Mouse (Mus musculus) layer of hippocampus, adult 18-20 months (tissue): ENCODE measurements around the gene Gopc. TPM values are rescaled to one million over a fixed set of nuclear protein-coding genes. Genes with fewer than 3 reads are reported as not detected.
"Not testable (repeated sequence)": the region's sequence is repeated elsewhere in the genome, so short reads cannot be mapped to it uniquely, and the experiment has no call there.

ENCODE experiments used
- DNase-seq, 2 experiments: peaks; one replicate each; pipeline ENCODE4 v3.0.0; 2022; ENCODE audit warnings: low spot score in 2 of 2
- total RNA-seq, 2 experiments: library from RNA; stranded (reverse); gene quantifications; 2 replicates each; pipeline ENCODE4 v1.2.3; 2021

Gopc gene
- total RNA-seq, 2 experiments from 2014 or later, result 35.4 to 36.5 TPM

DNA sequence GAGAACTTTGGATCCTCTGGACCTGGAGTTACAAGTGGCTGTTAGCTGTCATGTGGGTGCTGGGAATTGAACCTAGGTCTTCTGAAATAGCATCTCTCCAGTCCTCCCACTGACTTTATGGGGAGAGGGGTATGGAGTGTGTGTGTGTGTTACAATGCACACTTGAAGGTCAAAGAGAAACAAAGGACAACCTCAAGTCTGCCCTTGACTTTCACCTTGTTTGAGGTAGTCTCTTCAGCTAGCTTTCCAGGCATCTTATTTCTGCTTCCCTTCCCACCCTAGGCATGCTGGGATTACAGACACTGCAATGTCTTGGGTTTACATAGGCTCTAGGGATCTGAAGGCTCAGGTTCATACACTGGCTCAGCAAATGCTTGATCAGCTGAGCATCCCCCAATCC is 79.7 kb downstream of the Gopc start:
- no peak for DNase-seq

DNA sequence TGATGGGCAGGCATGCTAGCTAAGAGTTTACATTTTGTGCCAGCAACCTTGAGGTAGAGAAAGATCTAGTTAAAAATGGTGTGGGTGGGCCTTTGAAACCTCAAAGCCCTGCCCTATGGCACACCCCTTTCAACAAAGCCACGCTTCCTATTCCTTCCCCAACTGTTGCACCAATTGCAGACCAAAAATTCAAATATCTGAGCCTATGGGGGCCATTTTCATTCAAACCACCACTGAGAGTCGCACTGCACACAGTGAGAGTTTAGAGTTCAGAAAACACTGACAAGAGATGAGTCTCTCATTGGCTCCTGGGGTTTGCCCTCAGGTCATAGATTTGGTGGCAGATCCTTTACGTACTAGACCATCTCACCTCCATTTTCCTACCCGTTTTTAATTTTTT is 80.2 kb downstream of the Gopc start:
- DNase-seq, result no peak

DNA sequence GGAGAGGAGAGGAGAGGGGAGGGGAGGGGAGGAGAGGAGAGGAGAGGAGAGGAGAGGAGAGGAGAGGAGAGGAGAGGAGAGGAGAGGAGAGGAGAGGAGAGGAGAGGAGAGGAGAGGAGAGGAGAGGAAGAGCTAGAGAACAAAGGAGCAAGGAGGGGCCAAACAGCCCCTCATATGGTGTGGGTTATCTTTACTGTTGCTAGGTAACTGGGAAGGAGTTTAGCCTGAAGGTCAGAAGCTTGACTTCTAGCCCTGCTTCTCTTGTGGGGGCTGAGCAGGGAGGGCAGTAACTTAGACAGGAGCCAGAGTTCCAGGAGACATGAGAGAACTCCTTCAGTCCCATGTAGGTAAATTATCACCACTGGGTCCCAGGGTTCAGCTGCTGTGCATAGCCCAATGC is 83.4 kb downstream of the Gopc start:
- DNase-seq, result not testable (repeated sequence)

DNA sequence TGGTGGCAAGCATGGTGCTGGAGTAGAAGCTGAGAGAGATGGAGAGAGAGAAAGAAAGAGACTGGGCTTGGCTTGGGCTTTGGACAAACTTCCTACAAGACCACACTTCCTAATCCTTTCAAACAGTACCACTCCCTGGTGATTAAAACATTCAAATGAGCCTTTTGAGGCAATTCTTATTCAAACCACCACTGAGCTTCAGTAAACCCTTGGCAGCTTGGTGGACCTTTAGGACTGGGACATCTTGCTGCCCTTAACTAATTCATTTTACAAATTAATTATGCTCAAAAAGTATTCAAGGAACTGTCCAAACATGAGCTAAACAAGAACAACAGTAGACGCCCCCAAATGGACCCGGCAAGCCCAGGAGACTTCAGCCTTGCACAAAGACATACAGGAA is 86.0 kb downstream of the Gopc start:
- DNase-seq, result no peak

DNA sequence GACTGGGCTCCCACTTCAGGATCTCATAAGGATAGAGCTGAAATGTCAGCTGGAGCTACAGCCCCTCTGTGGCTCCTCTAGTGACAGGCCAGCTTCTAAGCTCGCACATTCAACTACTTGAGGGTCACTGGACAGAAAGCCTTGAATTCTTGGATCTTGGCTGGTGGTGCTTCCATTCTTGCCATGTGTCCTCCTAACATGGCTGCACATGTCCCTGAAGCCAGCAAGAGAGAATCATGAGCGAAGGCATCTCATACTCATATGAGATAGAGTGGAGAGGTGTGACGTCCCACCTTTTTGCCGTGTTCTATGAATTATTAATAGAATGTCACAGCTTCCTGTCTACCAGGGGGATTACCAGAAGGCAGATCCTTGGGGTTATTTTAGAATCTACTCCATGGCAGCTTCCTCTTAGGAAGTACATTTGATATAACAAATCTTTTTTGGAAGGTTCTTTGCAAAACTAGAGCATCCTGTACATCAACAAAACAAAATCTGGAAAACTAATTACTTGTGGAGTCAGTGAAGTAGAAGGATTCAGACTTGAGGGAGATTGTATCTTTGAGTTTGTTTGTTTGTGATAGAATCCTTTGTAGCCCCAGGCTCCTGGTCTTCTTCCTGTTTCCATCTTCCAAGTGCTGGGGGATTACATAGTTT is 87.9 kb downstream of the Gopc start:
- DNase-seq, result no peak

DNA sequence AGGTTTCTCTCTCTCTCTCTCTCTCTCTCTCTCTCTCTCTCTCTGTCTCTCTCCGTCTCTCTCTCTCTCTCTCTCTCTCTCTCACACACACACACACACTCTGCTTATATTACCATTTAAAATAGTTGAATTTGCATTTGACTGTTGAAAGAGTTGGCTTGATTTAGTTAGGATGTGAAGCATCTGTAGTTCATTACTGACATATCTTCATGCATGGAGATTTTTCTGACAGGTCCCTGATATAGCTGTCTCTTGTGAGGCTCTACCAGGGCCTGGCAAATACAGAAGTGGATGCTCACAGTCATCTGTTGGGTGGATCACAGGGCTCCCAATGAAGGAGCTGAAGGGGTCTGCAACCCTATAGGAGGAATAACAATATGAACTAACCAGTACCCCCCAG is 89.5 kb downstream of the Gopc start:
- not testable (repeated sequence) for DNase-seq

DNA sequence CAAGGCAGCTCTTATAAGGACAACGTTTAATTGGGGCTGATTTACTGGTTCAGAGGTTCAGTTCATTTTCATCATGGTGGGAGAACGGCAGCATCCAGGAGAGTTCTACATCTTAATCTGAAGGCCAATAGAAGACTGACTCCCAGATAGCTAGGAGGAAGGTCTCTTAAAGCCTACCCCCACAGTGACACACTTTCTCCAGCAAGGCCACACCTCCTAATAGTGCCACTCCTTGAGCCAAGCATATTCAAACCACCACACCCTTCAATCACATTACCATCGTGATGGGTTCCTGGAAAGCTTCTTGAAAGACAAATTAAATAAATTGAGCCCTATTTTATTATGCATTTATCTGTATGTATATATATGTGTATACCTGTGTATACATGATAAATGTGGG is 92.7 kb downstream of the Gopc start:
- DNase-seq, result no peak

DNA sequence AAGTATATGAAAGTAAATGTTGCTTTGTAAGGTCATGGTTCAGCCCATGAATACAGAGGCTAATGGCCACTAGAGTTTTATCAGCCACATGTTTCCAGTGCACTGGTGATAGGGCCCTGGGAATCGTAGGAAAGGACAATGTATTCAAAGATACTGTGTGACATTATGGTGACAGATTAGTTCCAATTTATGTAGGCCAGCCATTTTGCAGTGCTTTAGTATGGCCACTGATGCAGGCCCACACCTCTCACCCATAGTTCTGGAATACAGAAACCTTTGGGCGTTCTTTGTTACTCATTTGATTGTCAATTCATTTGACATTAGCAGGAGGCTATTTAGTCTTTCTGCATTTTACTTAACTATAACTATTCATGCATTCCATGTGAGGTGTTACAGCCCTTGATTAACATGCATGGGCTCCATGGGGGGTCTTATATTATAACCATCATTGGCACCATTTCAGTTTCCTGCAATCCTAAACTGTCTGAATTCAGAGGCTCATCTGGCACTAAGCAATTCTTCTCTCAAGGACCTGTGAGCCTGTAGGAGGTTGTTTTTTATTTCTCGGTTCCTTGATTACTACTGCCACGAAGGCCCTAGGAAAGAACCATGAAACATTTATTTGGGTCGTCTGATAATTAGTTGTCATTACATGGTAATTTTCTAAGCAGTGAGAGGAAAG is 93.9 kb downstream of the Gopc start:
- no peak for DNase-seq

Other genes with a start within 250 kb of the Gopc start
- not detected for gene Ros1, start 186.9 kb downstream of the Gopc start, total RNA-seq
- 1 to 10 TPM; 5.7 to 6.4 TPM for gene Dcbld1, start 148.5 kb downstream of the Gopc start, total RNA-seq
- not detected for gene Gm26741, start 23.4 kb downstream of the Gopc start, total RNA-seq
- not detected for gene Nepn, start 6.8 kb upstream of the Gopc start, total RNA-seq
- gene Nus1, start 35.4 kb upstream of the Gopc start, total RNA-seq, result 10 to 100 TPM; 59.8 to 63.4 TPM